Mouse (Mus musculus) thymus, postnatal 0 days (tissue): ENCODE results near the gene Pard3. TPM values are rescaled to one million over a fixed set of nuclear protein-coding genes. Genes with fewer than 3 reads are reported as not detected.

Experiments used
- DNase-seq: peaks from one replicate; pipeline ENCODE4 v3.0.0-alpha.2; 2015; ENCODE audit warnings: low spot score
- polyA plus RNA-seq: library from polyadenylated mRNA; unstranded; fragments of >200 nt; fragmentation: Nextera tagmentation; extraction: Ambion mirVana; gene quantifications from 2 replicates; pipeline ENCODE4 v1.2.1, GENCODE M21; 2015

Pard3 gene
- polyA plus RNA-seq, 1 experiment from 2014 or later: 4.1 TPM

- DNase-seq: no peak
Measured at GRCm38 (mm10) chr8:127084565-127084964, 20.9 kb downstream of the Pard3 start.

DNA sequence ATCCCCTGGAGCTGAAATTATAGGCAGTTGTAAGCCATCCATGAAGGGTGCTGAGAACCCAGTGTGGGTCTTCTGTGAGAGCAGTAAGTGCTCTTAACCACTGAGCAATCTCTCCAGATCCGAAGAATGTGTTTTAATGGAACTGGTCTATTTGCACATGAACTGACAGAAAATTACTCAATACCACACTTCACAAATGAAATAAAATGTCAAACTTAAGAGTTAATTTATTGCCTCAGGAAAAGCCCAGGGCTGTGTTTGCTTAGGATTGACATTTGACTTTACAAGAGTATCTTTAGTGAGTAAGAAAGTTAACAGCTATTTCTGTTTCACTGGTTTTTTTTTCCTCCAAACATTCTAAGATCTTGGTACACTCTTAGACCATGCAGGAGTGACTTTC lies 23.7 kb downstream of the Pard3 start:
- DNase-seq: no peak

DNA sequence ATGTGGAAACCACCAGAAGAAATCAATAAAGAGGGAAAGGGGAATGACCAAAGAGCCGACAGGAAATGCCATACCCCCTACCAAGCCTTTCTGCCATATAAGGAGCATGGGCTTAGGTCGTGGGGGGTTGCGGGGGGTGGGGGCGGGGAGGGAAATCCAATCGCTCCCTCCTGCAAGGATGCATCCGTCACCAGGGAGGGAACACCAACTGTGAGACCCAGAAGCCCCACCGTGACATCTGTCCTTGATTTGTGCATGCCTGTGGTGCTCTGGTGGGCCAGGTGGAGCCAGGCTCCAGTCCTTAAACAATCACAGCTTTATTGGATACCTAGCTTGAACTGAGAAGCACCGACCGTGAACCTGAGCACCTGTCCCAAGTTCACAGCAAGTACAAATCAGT lies 24.7 kb downstream of the Pard3 start:
- DNase-seq: no peak

DNA sequence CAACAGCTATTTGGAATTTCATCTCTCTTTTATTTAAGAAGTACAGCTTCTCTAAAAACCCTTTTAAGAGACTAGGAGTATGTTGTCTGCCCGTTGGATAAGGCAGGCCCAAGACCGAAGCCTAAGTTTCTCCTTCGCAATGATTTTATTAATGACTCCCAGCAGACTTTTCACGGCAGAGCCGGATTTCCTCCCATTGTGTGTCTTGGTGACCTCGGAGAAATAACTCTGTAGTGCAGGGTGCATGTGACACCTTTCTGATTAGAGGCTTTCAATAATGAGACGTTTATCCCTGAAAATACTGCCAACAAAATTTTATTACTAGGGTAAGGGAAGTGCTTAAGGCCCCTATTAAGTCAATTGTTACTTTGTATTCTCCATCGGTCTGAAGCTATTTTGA lies 25.3 kb downstream of the Pard3 start:
- DNase-seq: no peak

GRCm38 (mm10) chr8:127090435-127090834 lies 26.7 kb downstream of the Pard3 start:
- no peak for DNase-seq

DNA sequence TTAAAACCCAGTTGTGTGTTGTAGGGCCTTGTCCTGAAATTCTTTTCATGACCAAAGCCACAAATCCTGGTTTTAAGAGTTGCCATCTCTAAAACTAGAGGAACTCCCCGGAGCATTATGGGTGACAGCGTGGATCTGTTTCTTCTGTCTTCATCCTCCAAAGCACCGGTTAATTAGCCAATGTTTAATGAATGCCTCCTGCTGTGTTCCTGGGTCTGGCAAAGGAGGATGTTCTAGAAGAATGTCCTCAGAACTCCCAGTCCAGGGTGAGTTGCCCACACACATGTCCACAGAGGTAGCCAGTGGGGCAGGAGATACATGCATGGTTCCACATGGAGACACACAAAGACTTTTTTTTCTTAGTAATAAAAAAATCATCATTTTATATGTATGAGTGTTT lies 28.2 kb downstream of the Pard3 start:
- no peak for DNase-seq

GRCm38 (mm10) chr8:127092383-127093112 lies 28.9 kb downstream of the Pard3 start:
- DNase-seq: no peak

- no peak for DNase-seq
Measured at GRCm38 (mm10) chr8:127093113-127093426, 29.4 kb downstream of the Pard3 start.

DNA sequence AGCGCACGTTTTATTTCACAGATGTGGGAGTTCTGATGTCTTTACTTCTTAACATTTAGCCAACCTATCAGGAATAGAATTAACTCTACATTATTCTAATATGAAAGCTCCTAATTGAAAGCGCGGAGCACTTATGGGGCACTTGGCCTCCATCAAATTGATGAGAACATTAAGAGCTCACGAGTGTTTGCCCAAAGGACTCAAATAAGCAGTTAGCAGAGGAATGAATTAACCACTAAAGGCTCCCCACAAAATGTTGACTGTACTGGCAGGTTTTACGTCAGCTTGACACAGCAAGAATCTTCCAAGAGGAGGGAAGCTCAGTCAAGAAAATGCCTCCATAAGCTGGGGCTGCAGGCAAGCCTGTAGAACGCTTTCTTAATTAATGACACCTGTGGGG lies 32.1 kb downstream of the Pard3 start:
- no peak for DNase-seq

DNA sequence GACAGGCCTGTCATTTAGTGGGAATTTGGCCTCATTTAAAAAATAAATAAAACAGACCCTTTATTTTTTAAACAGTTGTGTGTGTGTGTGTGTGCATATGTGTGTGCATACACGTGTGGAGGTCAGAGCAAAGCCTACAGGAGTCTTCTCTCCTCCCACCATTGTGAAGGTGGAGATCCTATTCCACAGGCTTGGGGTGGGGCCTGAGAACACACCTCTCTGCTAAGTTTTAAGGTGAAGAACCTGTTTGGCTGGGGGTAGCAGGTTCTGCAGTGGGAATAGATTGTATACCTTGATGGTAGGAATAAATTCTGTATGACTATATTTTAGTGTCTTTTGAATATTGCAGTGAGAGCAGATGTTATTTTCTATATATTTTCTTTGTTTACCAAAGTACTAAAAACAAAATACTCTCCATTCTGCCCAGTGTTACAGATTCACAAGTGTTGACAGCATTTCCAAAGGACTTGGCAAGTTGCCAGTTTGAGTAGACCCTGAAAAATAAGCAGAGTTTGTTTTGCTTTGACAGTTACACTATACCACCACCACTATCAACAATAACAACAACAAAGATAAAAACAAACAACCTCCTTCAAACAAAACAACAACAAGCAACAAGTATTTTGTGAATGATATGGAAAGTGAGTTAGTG lies 35.9 kb downstream of the Pard3 start:
- DNase-seq: no peak

- no peak for DNase-seq
Measured at GRCm38 (mm10) chr8:127103256-127103655, 39.6 kb downstream of the Pard3 start.

- DNase-seq: no peak
Measured at GRCm38 (mm10) chr8:127104616-127105015, 40.9 kb downstream of the Pard3 start.

DNA sequence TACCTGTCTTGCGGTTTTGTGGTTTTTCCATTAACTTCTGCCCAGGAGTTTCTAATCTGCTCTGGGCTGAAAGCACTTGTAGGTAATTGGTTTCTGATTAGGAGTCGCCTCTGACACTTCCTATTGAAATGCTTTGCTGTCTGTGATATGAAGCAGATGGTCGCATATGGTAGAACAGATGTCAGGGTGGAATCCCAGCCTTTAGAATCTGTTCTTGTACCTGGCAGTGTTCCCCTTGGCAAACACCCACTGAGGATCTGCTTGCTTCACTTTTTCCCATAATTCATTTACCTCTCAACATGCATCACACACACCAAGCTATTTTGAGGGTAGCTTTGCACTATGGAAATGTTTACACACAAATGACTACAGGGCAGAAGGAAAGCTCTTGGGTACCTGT lies 44.2 kb downstream of the Pard3 start:
- DNase-seq: no peak

DNA sequence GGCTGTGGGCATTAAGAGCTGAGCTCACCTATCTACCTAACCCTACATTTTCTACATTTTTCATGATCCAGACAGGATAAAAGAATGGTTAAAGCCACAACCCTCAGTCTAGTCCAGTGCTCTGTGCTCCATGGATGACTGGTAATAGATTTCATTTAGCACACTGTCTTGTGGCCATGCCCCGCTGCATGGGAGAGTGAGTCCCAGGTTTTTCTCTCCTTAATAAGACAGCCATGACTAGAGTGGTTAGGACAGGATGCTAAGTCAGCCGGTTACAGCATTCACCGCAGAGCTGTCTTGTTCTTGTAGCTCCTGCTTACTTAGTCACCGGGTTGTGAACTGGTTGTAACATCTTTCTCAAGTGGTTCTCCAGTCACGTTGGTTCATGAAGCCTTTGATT lies 49.5 kb downstream of the Pard3 start:
- DNase-seq: no peak

GRCm38 (mm10) chr8:127115837-127116236 lies 52.1 kb downstream of the Pard3 start:
- DNase-seq: no peak

DNA sequence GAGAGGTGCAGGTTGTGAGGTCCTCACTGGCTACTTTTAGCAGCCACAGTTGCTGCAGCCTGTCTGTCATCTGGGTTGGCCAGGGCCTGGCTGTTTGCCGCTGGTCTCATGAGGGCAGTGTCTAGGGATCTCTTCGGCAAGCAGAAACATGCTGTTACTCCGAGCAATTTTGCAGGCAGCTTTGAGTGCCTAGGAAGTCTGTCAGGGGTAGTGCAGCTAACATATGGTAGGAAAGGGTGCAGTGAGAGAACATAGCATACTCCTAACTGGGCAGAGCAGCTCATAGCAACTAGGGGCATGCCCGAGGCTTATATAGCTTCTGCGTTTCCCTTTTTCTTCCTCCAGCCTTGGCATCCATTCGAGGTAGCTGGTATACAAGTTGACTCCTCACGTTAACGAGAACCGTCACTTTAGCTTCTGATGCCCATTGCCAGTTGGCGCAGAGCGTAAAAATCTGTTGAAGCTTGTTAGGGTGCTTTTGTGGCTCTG lies 54.7 kb downstream of the Pard3 start:
- no peak for DNase-seq

DNA sequence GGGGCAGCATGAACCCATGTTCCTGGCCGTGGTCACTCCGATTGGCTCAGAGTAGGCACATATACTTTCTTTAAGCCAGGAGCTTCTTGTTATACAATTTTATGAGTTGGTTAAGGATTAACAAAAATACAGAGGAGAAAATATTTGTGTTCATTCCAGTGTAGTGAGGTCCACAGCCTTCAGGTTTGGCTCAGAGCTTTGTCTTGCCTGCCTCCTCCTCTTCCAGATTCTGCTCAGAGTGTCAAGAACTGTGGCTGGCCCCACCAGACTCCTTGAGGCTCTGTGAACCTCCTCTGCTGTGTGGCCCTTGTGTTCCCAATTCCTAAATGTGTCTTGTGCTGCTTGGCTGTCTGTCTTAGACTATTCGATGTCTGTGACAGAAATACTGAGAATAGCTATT lies 59.7 kb downstream of the Pard3 start:
- no peak for DNase-seq

DNA sequence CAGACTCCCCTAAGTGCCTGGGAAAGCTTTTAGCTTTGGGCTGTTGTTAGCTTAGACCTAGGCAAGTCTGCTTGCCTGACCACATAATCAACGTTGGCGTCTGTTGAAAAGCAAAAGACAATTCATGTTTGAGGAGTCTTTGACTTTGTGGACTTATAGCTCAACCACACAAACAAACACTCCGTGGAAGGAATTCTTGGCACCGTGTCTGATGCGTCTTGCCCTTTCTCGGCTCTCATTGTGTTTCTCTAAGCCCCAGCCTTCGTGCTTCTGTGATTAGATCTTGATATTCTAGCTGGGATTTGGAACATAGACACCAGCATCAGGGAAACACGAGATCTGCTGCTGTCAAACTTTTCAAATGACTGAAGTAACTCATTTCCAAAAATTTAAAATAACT lies 61.1 kb downstream of the Pard3 start:
- DNase-seq: no peak

DNA sequence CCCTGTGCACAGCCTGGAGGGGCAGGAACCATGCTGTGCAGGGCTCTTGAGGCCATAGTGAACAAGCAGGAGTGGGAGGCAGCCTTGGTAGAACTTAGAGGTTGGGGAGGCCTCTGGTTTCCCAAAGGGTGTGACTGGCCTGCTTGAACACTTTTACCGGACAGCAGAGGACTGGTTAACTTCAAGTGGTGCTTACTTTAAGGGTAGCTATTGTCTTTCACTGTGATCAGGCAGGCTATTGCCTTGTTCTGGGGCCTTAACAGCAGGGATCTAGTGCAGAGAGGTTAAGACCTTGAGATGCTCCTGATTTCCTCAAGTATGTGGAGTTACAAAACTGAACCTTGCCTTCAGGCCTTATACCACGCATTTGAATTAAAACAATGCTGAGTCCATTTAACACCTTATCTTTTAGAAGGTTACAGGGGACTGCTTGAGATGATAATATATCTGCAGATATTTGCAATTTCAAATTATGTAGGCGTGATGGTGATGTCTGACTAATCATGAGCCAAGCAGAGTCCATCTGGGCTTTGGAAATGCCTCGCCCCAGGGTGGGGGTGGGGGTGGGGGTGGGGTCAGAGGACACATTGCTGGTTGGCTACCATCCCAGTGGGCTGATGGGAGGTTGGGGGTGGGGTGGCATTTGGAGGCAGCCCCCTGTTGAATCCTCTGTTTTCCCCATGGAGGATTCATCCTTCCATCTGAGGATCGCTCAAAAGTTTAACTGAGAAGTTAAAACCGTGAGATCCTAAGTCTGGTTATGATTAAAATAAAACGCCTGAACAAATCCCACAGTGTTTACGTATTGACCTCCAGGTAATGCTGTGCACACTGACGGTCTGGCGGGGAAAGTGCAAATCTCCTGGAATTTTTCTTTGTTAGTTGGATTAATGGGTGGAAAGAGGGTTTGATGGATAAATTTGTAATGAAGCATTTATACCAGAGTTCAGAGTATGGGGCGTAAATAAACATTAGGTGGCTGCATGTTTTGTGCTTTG lies 62.3 kb downstream of the Pard3 start:
- no peak for DNase-seq

GRCm38 (mm10) chr8:127128781-127129396 lies 65.2 kb downstream of the Pard3 start:
- no peak for DNase-seq

GRCm38 (mm10) chr8:127134327-127134726 lies 70.6 kb downstream of the Pard3 start:
- DNase-seq: no peak

GRCm38 (mm10) chr8:127136201-127136600 lies 72.5 kb downstream of the Pard3 start:
- DNase-seq: no peak
